8 mouse cellular contexts compared by ENCODE assay signal in genomic region chr3:51358181-51358580, GRCm38 (mm10). TPM values are rescaled to one million over a fixed set of nuclear protein-coding genes. Genes with fewer than 3 reads are reported as not detected.
DNase-seq lines count a peak whose midpoint lies in the region; ATAC-seq and TF ChIP-seq lines count a peak whose summit lies in the region.

No protein-coding gene starts in this region.

- H3K4me3 ChIP-seq in embryonic facial prominence, embryonic 15.5 days (replicated peaks) = peak overlapping the region; percentile 63
- H3K4me3 ChIP-seq in lung, adult 2 months (replicated peaks; ENCODE audit: extremely low read depth, low read depth, low read length) = peak overlapping the region; percentile 69
- peak overlapping the region; percentile 38; the same call in 1 of the 2 replicates for H3K4me3 ChIP-seq in neural tube, embryonic 14.5 days (ENCODE audit: low read depth, low read length)

- ATAC-seq in embryonic facial prominence, embryonic 15.5 days (ENCODE audit: insufficient number of reproducible peaks, low FRiP score, low TSS enrichment, low read depth) = no peak
- 0 out of 2 replicates have a peak, but pooled peaks have one; percentile 38 for ATAC-seq in neural tube, embryonic 14.5 days (ENCODE audit: low read depth)

- H3K27ac ChIP-seq in embryonic facial prominence, embryonic 15.5 days (replicated peaks) = no peak overlapping the region
- H3K27ac ChIP-seq in neural tube, embryonic 14.5 days (ENCODE audit: low read depth, low read length) = no peak overlapping the region

- intact Hi-C loops in heart, postnatal 10 days (cut with DNase I) = loop anchor here (10.0 kb wide), 1 partner anchor 203 kb away; no protein-coding TSS in a partner anchor

- H3K27me3 ChIP-seq in embryonic facial prominence, embryonic 15.5 days = no peaks in the 10 kb centered on the region
- 0 out of 2 replicates have a peak, but pooled peaks cover 2% of the 10 kb centered on the region for H3K27me3 ChIP-seq in neural tube, embryonic 14.5 days (ENCODE audit: control insufficient read depth, insufficient read depth, low read length)

- H3K4me1 ChIP-seq in embryonic facial prominence, embryonic 15.5 days = 0 out of 2 replicates have a peak, but pooled peaks cover 10% of the 10 kb centered on the region
- H3K4me1 ChIP-seq in lung, adult 2 months (ENCODE audit: control insufficient read depth, insufficient read depth, low read length) = peaks cover 6% of the 10 kb centered on the region; the same call in 1 of the 2 replicates
- H3K4me1 ChIP-seq in neural tube, embryonic 14.5 days (ENCODE audit: control insufficient read depth, insufficient read depth, low read length) = peaks cover 5% of the 10 kb centered on the region; the same call in 1 of the 2 replicates

- no peaks in the 10 kb centered on the region for H3K9me3 ChIP-seq in embryonic facial prominence, embryonic 15.5 days (replicated peaks)
- H3K9me3 ChIP-seq in neural tube, embryonic 14.5 days (ENCODE audit: control insufficient read depth, low read length) = no peaks in the 10 kb centered on the region

- peak; percentile 74 for DNase-seq in CD4-positive helper T cell, adult 2 months (ENCODE audit: low read depth, low spot score)
- peak; percentile 60 for DNase-seq in adrenal gland, adult 8-10 months
- DNase-seq in heart, postnatal 10 days = peak; percentile 72 to 73
- peak; percentile 49 to 83 for DNase-seq in layer of hippocampus, adult 18-20 months (ENCODE audit: low spot score in 2 of 2)
- DNase-seq in lung, adult 2 months = peak; percentile 62
- peak; percentile 67 to 83 for DNase-seq in thymus, postnatal 10 days (ENCODE audit: low spot score in 2 of 2)

- TF ChIP-seq POLR2A in lung, adult 2 months (IDR thresholded peaks at IDR 0.05; ENCODE audit: borderline replicate concordance, extremely low read depth, low read depth, low read length) = no peak

- no peak overlapping the region for H3K9ac ChIP-seq in embryonic facial prominence, embryonic 15.5 days
- H3K9ac ChIP-seq in neural tube, embryonic 14.5 days (replicated peaks; ENCODE audit: low read depth, low read length) = no peak overlapping the region

- peak overlapping the region; percentile 68 for H3K4me2 ChIP-seq in embryonic facial prominence, embryonic 15.5 days (replicated peaks)
- H3K4me2 ChIP-seq in neural tube, embryonic 14.5 days (ENCODE audit: low read depth, low read length) = peak overlapping the region; percentile 53; the same call in 1 of the 2 replicates

- no peak for TF ChIP-seq CTCF in lung, adult 2 months (IDR thresholded peaks at IDR 0.05; ENCODE audit: insufficient read depth, low read length)

- H3K36me3 ChIP-seq in embryonic facial prominence, embryonic 15.5 days = no peaks in the 10 kb centered on the region
- H3K36me3 ChIP-seq in neural tube, embryonic 14.5 days (ENCODE audit: control insufficient read depth, insufficient read depth, low read length) = no peaks in the 10 kb centered on the region

- under 1% methylated on average over 15 of the region's 15 CpGs for WGBS in embryonic facial prominence, embryonic 15.5 days
- 6% methylated on average over 15 of the region's 15 CpGs for WGBS in lung, adult 2 months
- 1% methylated on average over 15 of the region's 15 CpGs for WGBS in neural tube, embryonic 14.5 days

RNA-seq across cellular contexts. Expression of gene Elf2, which starts 17.7 kb away (rescaled TPM):
- total RNA-seq in adrenal gland, adult 8-10 months (2022) = 10 to 100 TPM; 57.5 to 93.6 (median 80.2) TPM
- polyA plus RNA-seq in embryonic facial prominence, embryonic 15.5 days (2015; fragmentation: Nextera tagmentation; extraction: Ambion mirVana) = 60.8 and 71.0 TPM in 2 replicates
- total RNA-seq in heart, postnatal 10 days (2021) = 10 to 100 TPM; 79.8 to 85.1 TPM
- total RNA-seq in layer of hippocampus, adult 18-20 months (2021) = 10 to 100 TPM; 66.7 to 67.4 TPM
- 46.1 and 52.7 TPM in 2 replicates for polyA plus RNA-seq in lung, adult 2 months (2012; rRNA removed)
- polyA plus RNA-seq in neural tube, embryonic 14.5 days (2014; fragmentation: Nextera tagmentation; extraction: Ambion mirVana) = 28.1 and 29.4 TPM in 2 replicates

RNA-seq across cellular contexts. Expression of gene Mgarp, which starts 38.4 kb away (rescaled TPM):
- total RNA-seq in adrenal gland, adult 8-10 months (2022) = 1,000 to 10,000 TPM in 3 of 4 experiments, 100 to 1,000 TPM in 1; 688 to 1,713 (median 1,219) TPM
- 4.8 and 5.7 TPM in 2 replicates for polyA plus RNA-seq in embryonic facial prominence, embryonic 15.5 days (2015; fragmentation: Nextera tagmentation; extraction: Ambion mirVana)
- total RNA-seq in heart, postnatal 10 days (2021) = under 1 TPM; 0.42 to 0.48 TPM
- total RNA-seq in layer of hippocampus, adult 18-20 months (2021) = not detected
- not detected in 2 replicates for polyA plus RNA-seq in lung, adult 2 months (2012; rRNA removed)
- 0.48 TPM in 1 of 2 replicates, not detected in the other for polyA plus RNA-seq in neural tube, embryonic 14.5 days (2014; fragmentation: Nextera tagmentation; extraction: Ambion mirVana)

RNA-seq across cellular contexts. Expression of gene Ndufc1, which starts 50.6 kb away (rescaled TPM):
- total RNA-seq in adrenal gland, adult 8-10 months (2022) = 100 to 1,000 TPM; 425 to 852 (median 611) TPM
- polyA plus RNA-seq in embryonic facial prominence, embryonic 15.5 days (2015; fragmentation: Nextera tagmentation; extraction: Ambion mirVana) = 613 and 635 TPM in 2 replicates
- 1,000 to 10,000 TPM; 1,294 to 1,362 TPM for total RNA-seq in heart, postnatal 10 days (2021)
- 100 to 1,000 TPM; 288 to 339 TPM for total RNA-seq in layer of hippocampus, adult 18-20 months (2021)
- polyA plus RNA-seq in lung, adult 2 months (2012; rRNA removed) = 88.1 and 106 TPM in 2 replicates
- 804 and 840 TPM in 2 replicates for polyA plus RNA-seq in neural tube, embryonic 14.5 days (2014; fragmentation: Nextera tagmentation; extraction: Ambion mirVana)

RNA-seq across cellular contexts. Expression of gene Naa15, which starts 56.8 kb away (rescaled TPM):
- 10 to 100 TPM; 53.1 to 65.3 (median 59.3) TPM for total RNA-seq in adrenal gland, adult 8-10 months (2022)
- polyA plus RNA-seq in embryonic facial prominence, embryonic 15.5 days (2015; fragmentation: Nextera tagmentation; extraction: Ambion mirVana) = 40.6 and 41.4 TPM in 2 replicates
- total RNA-seq in heart, postnatal 10 days (2021) = 10 to 100 TPM; 48.4 to 48.6 TPM
- 10 to 100 TPM; 50.9 to 60.0 TPM for total RNA-seq in layer of hippocampus, adult 18-20 months (2021)
- polyA plus RNA-seq in lung, adult 2 months (2012; rRNA removed) = 2.1 and 3.9 TPM in 2 replicates
- 37.2 and 42.2 TPM in 2 replicates for polyA plus RNA-seq in neural tube, embryonic 14.5 days (2014; fragmentation: Nextera tagmentation; extraction: Ambion mirVana)

Comparison
In these comparisons a context has a peak if more than half of its experiments do, and no peak if none do; other contexts are left out.
1. RNA of gene Mgarp, which starts 38.4 kb away (total RNA-seq): 688 to 1,713 TPM in adrenal gland, adult 8-10 months; 0.42 to 0.48 TPM in heart, postnatal 10 days and not detected in layer of hippocampus, adult 18-20 months; every median in the first group is over 100 times any median in the second.
2. Peak in every context shown above with its lines, with median percentiles within 50 percentile points of each other: DNase-seq and H3K4me3 ChIP-seq.